Mouse (Mus musculus) brain, embryonic 14.5 days (tissue): ENCODE measurements around the gene Lsm14b.
A peak's percentile ranks its signal among the peaks of the same experiment; 100 is the strongest.

Experiments used
- CTCF ChIP-seq: fragments of 200-500 bp; IDR thresholded peaks from 2 replicates; pipeline ENCODE4 v1.5.1; 2012; ENCODE audit warnings: inconsistent platforms, mild to moderate bottlenecking, moderate library complexity, borderline replicate concordance; ENCODE audit not compliant: insufficient read depth, insufficient read length; ENCODE audit errors: extremely low read depth
- POLR2A ChIP-seq: fragments of 200-500 bp; IDR thresholded peaks from 2 replicates; pipeline ENCODE4 v1.6.1; 2012; ENCODE audit warnings: mild to moderate bottlenecking, inconsistent platforms, borderline replicate concordance; ENCODE audit not compliant: poor library complexity, insufficient read depth, insufficient read length, severe bottlenecking; ENCODE audit errors: extremely low read depth

GRCm38 (mm10) chr2:179976628-179977343 is 48.0 kb upstream of the Lsm14b start, which contains the start of gene Taf4:
- peak; percentile 100 for TF ChIP-seq POLR2A
- TF ChIP-seq CTCF: no peak
